Mouse (Mus musculus) stomach, embryonic 15.5 days (tissue): ENCODE data around the gene Adrm1. TPM values are rescaled to one million over a fixed set of nuclear protein-coding genes. Genes with fewer than 3 reads are reported as not detected.
A peak's percentile ranks its signal among the peaks of the same experiment; 100 is the strongest.

Experiments used
- ATAC-seq: fragments of 200-750 bp; cut with Nextera tagmentation; 2 replicates; pipeline ENCODE4 v1.8.0; 2017; ENCODE audit warnings: low read depth, moderate number of reproducible peaks, moderate TSS enrichment; ENCODE audit not compliant: insufficient read depth, low FRiP score
- H3K27ac ChIP-seq: fragments of 300-500 bp; sonication (generic); 2 replicates; pipeline ENCODE4 v1.5.1; 2015; ENCODE audit warnings: mild to moderate bottlenecking, inconsistent platforms
- H3K27me3 ChIP-seq: fragments of 300-500 bp; sonication (generic); replicated peaks from 2 replicates; pipeline ENCODE4 v1.6.1; 2015; ENCODE audit warnings: inconsistent platforms
- H3K36me3 ChIP-seq: fragments of 300-500 bp; sonication (generic); 2 replicates; pipeline ENCODE4 v1.6.1; 2015; ENCODE audit warnings: inconsistent platforms
- H3K4me1 ChIP-seq: fragments of 300-500 bp; sonication (generic); 2 replicates; pipeline ENCODE4 v1.6.1; 2015; ENCODE audit warnings: inconsistent platforms
- H3K4me2 ChIP-seq: fragments of 300-500 bp; sonication (generic); 2 replicates; pipeline ENCODE4 v1.6.1; 2015; ENCODE audit warnings: mild to moderate bottlenecking, inconsistent platforms
- H3K4me3 ChIP-seq: fragments of 300-500 bp; sonication (generic); replicated peaks from 2 replicates; pipeline ENCODE4 v1.5.1; 2015; ENCODE audit warnings: inconsistent platforms
- H3K9ac ChIP-seq: fragments of 300-500 bp; sonication (generic); 2 replicates; pipeline ENCODE4 v1.6.1; 2015; ENCODE audit warnings: inconsistent platforms
- H3K9me3 ChIP-seq: fragments of 300-500 bp; sonication (generic); 2 replicates; pipeline ENCODE4 v1.6.1; 2016; ENCODE audit warnings: inconsistent platforms
- WGBS: fragments of 180-500 bp; shearing (Covaris S2); methylation state at CpG from one replicate; pipeline ENCODE4 v1.1.7; 2015; 5-methylcytosine and 5-hydroxymethylcytosine counted together
- microRNA-seq: library from miRNA; unstranded; fragments of <30 nt; microRNA quantifications from one replicate; pipeline ENCODE4, GENCODE M21; 2016
- polyA plus RNA-seq: library from polyadenylated mRNA; unstranded; fragments of >200 nt; fragmentation: Nextera tagmentation; extraction: Ambion mirVana; gene quantifications from 2 replicates; pipeline ENCODE4 v1.2.1, GENCODE M21; 2015

Adrm1 gene
- polyA plus RNA-seq, 1 experiment from 2014 or later, result 141 TPM

GRCm38 (mm10) chr2:180220165-180220564 is 48.9 kb downstream of the Adrm1 start:
- H3K9me3 ChIP-seq, result no peaks in the 10 kb centered on the region
- 37% methylated on average over 9 of the region's 9 CpGs for WGBS
- no peak overlapping the region for H3K4me2 ChIP-seq
- no peak overlapping the region for H3K27ac ChIP-seq
- peaks cover 76% of the 10 kb centered on the region for H3K4me1 ChIP-seq
- H3K27me3 ChIP-seq, result peaks cover 4% of the 10 kb centered on the region; the same call in 1 of the 2 replicates
- no peak for ATAC-seq
- no peak overlapping the region for H3K9ac ChIP-seq
- H3K36me3 ChIP-seq, result no peaks in the 10 kb centered on the region
- H3K4me3 ChIP-seq, result no peak overlapping the region

GRCm38 (mm10) chr2:180221051-180221450 is 49.8 kb downstream of the Adrm1 start:
- Histone ChIP-seq H3K27me3 (peaks cover 8% of the 10 kb centered on the region; the same call in 1 of the 2 replicates), H3K9ac (no peak overlapping the region), H3K4me3 (no peak overlapping the region), H3K36me3 (no peaks in the 10 kb centered on the region), H3K27ac (no peak overlapping the region), H3K4me2 (no peak overlapping the region), H3K4me1 (peaks cover 73% of the 10 kb centered on the region), H3K9me3 (no peaks in the 10 kb centered on the region)
- no peak for ATAC-seq
- 92% methylated on average over 9 of the region's 9 CpGs for WGBS

- Histone ChIP-seq H3K9ac (no peak overlapping the region), H3K9me3 (no peaks in the 10 kb centered on the region), H3K4me2 (peak overlapping the region; percentile 97), H3K4me1 (peaks cover 72% of the 10 kb centered on the region), H3K27ac (peak overlapping the region; percentile 89), H3K4me3 (no peak overlapping the region), H3K36me3 (no peaks in the 10 kb centered on the region), H3K27me3 (peaks cover 8% of the 10 kb centered on the region; the same call in 1 of the 2 replicates)
- peak; percentile 78 for ATAC-seq
- WGBS, result 14% methylated on average over 6 of the region's 6 CpGs
Measured at GRCm38 (mm10) chr2:180222250-180222649, 51.0 kb downstream of the Adrm1 start.

GRCm38 (mm10) chr2:180224647-180225043 is 53.4 kb downstream of the Adrm1 start:
- Histone ChIP-seq H3K27me3 (peaks cover 8% of the 10 kb centered on the region; the same call in 1 of the 2 replicates), H3K4me3 (peak overlapping the region; percentile 72), H3K27ac (peak overlapping the region; percentile 85), H3K4me2 (peak overlapping the region; percentile 97), H3K9me3 (no peaks in the 10 kb centered on the region), H3K4me1 (peaks cover 69% of the 10 kb centered on the region), H3K9ac (peak overlapping the region; percentile 47), H3K36me3 (no peaks in the 10 kb centered on the region)
- 1% methylated on average over 13 of the region's 13 CpGs for WGBS
- no peak for ATAC-seq

- peak overlapping the region; percentile 85 for H3K27ac ChIP-seq
- H3K9me3 ChIP-seq, result no peaks in the 10 kb centered on the region
- H3K9ac ChIP-seq, result peak overlapping the region; percentile 47
- H3K4me1 ChIP-seq, result peaks cover 67% of the 10 kb centered on the region
- WGBS, result under 1% methylated on average over 54 of the region's 55 CpGs
- peak; percentile 6; the same call in 1 of the 2 replicates for ATAC-seq
- H3K36me3 ChIP-seq, result no peaks in the 10 kb centered on the region
- H3K27me3 ChIP-seq, result peaks cover 8% of the 10 kb centered on the region; the same call in 1 of the 2 replicates
- H3K4me2 ChIP-seq, result peak overlapping the region; percentile 97
- H3K4me3 ChIP-seq, result peak overlapping the region; percentile 72
Measured at GRCm38 (mm10) chr2:180225044-180225761, 53.9 kb downstream of the Adrm1 start.

Small RNAs within 50 kb of the gene (microRNA-seq; reads per million reads assigned to microRNA genes)
- not detected for gene Mir7005

Other genes starting within 250 kb of the Adrm1 start
- 3.6 and 3.7 TPM in 2 replicates for gene Taf4, start 194.8 kb upstream of the Adrm1 start, polyA plus RNA-seq
- gene Lsm14b, start 146.5 kb upstream of the Adrm1 start, polyA plus RNA-seq, result 6.0 and 8.1 TPM in 2 replicates
- gene Psma7, start 129.1 kb upstream of the Adrm1 start, polyA plus RNA-seq, result 558 and 580 TPM in 2 replicates
- 4.1 and 4.4 TPM in 2 replicates for gene Ss18l1, start 129.0 kb upstream of the Adrm1 start, polyA plus RNA-seq
- 25.2 and 25.9 TPM in 2 replicates for gene Mtg2, start 100.9 kb upstream of the Adrm1 start, polyA plus RNA-seq
- 0.08 and 0.18 TPM in 2 replicates for gene Hrh3, start 67.0 kb upstream of the Adrm1 start, polyA plus RNA-seq
- gene Osbpl2, start 52.2 kb upstream of the Adrm1 start, polyA plus RNA-seq, result 34.2 and 37.3 TPM in 2 replicates
- 45.6 and 47.5 TPM in 2 replicates for gene Lama5, start 54.4 kb downstream of the Adrm1 start, polyA plus RNA-seq
- 516 and 531 TPM in 2 replicates for gene Rps21, start 85.9 kb downstream of the Adrm1 start, polyA plus RNA-seq
- gene Cables2, start 102.0 kb downstream of the Adrm1 start, polyA plus RNA-seq, result 14.5 and 15.2 TPM in 2 replicates
- gene Rbbp8nl, start 118.4 kb downstream of the Adrm1 start, polyA plus RNA-seq, result 3.1 and 3.4 TPM in 2 replicates
- gene Gata5, start 163.2 kb downstream of the Adrm1 start, polyA plus RNA-seq, result 5.5 and 6.0 TPM in 2 replicates